Mouse (Mus musculus): ENCODE measurements at regions not wholly inside any gene's neighbourhood (a gene's known extent, or its start where the extent isn't known, plus 50 kb on each side); places are given as distances from the start of the nearest gene placed in this dataset.

DNA sequence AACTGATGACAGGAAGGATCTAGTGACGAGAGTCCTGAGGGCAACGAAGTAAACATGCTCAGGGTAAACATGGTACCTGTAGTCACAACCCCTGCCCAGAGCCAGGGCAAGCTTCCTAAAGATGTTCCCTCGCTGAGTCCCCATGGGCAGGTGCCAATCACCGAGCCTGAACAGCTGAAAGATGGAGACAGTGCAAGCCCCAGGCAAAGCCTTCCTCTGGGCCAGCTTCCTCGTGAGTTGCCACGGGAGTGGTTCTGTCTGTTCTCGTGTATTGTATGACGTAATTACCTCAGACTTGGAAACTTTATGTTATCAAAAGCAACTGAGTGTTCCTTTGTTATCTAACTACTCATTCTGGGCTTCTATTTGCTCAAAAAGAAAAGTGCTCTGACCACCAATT lies 147.4 kb downstream of the Ifng start:
- no peak for TF ChIP-seq CTCF (IDR thresholded peaks at IDR 0.05; ENCODE audit: low read depth)
- TF ChIP-seq EP300 (IDR thresholded peaks at IDR 0.05; ENCODE audit: low read depth), result no peak

Measured in liver, embryonic 14.5 days (tissue).